Mouse (Mus musculus) midbrain, embryonic 13.5 days (tissue): Measurements from ENCODE around the gene Fbxo40. TPM values are rescaled to one million over a fixed set of nuclear protein-coding genes. Genes with fewer than 3 reads are reported as not detected.

Experiments
- ATAC-seq: fragments of 200-750 bp; cut with Nextera tagmentation; 2 replicates; pipeline ENCODE4 v1.8.0; 2017; ENCODE audit warnings: mild to moderate bottlenecking, moderate TSS enrichment, moderate library complexity
- H3K27ac ChIP-seq: fragments of 300-500 bp; sonication (generic); 2 replicates; pipeline ENCODE4 v1.5.1; 2015; ENCODE audit warnings: inconsistent platforms, mild to moderate bottlenecking, moderate library complexity
- H3K27me3 ChIP-seq: fragments of 300-500 bp; sonication (generic); 2 replicates; pipeline ENCODE4 v1.6.1; 2015; ENCODE audit warnings: mild to moderate bottlenecking, inconsistent platforms
- H3K36me3 ChIP-seq: fragments of 300-500 bp; sonication (generic); 2 replicates; pipeline ENCODE4 v1.6.1; 2015; ENCODE audit warnings: mild to moderate bottlenecking, inconsistent platforms
- H3K4me1 ChIP-seq: fragments of 300-500 bp; sonication (generic); replicated peaks from 2 replicates; pipeline ENCODE4 v1.6.1; 2015; ENCODE audit warnings: inconsistent platforms
- H3K4me2 ChIP-seq: fragments of 300-500 bp; sonication (generic); replicated peaks from 2 replicates; pipeline ENCODE4 v1.6.1; 2015; ENCODE audit warnings: moderate library complexity, mild to moderate bottlenecking, inconsistent platforms
- H3K4me3 ChIP-seq: fragments of 300-500 bp; sonication (generic); replicated peaks from 2 replicates; pipeline ENCODE4 v1.5.1; 2015; ENCODE audit warnings: mild to moderate bottlenecking, inconsistent platforms
- H3K9ac ChIP-seq: fragments of 300-500 bp; sonication (generic); replicated peaks from 2 replicates; pipeline ENCODE4 v1.6.1; 2015; ENCODE audit warnings: mild to moderate bottlenecking, inconsistent platforms
- H3K9me3 ChIP-seq: fragments of 300-500 bp; sonication (generic); 2 replicates; pipeline ENCODE4 v1.6.1; 2016; ENCODE audit warnings: mild to moderate bottlenecking, inconsistent platforms
- WGBS: fragments of 180-500 bp; shearing (Covaris S2); methylation state at CpG from one replicate; pipeline ENCODE4 v1.1.7; 2015; 5-methylcytosine and 5-hydroxymethylcytosine counted together
- polyA plus RNA-seq: library from polyadenylated mRNA; unstranded; fragments of >200 nt; fragmentation: Nextera tagmentation; extraction: Ambion mirVana; gene quantifications from 2 replicates; pipeline ENCODE4 v1.2.1, GENCODE M21; 2015

Fbxo40 gene
- polyA plus RNA-seq, 1 experiment from 2014 or later: not detected

- no peak for ATAC-seq
- H3K9ac ChIP-seq: no peak overlapping the region
- H3K27me3 ChIP-seq: no peaks in the 10 kb centered on the region
- no peak overlapping the region for H3K4me2 ChIP-seq
- H3K4me3 ChIP-seq: no peak overlapping the region
- peaks cover 91% of the 10 kb centered on the region for H3K36me3 ChIP-seq
- H3K9me3 ChIP-seq: no peaks in the 10 kb centered on the region
- 94% methylated on average over 8 of the region's 8 CpGs for WGBS
- no peak overlapping the region for H3K27ac ChIP-seq
- H3K4me1 ChIP-seq: no peaks in the 10 kb centered on the region
Observed at GRCm38 (mm10) chr16:36928106-36928500, 62.2 kb downstream of the Fbxo40 start.

GRCm38 (mm10) chr16:36927495-36928105, 62.7 kb downstream of the Fbxo40 start:
- no peak overlapping the region for H3K27ac ChIP-seq
- no peak overlapping the region for H3K4me2 ChIP-seq
- ATAC-seq: no peak
- H3K9ac ChIP-seq: no peak overlapping the region
- no peak overlapping the region for H3K4me3 ChIP-seq
- 88% methylated on average over 10 of the region's 10 CpGs for WGBS
- peaks cover 89% of the 10 kb centered on the region for H3K36me3 ChIP-seq
- no peaks in the 10 kb centered on the region for H3K9me3 ChIP-seq
- no peaks in the 10 kb centered on the region for H3K27me3 ChIP-seq
- H3K4me1 ChIP-seq: no peaks in the 10 kb centered on the region

- Histone ChIP-seq H3K27ac (no peak overlapping the region), H3K4me1 (no peaks in the 10 kb centered on the region), H3K4me2 (no peak overlapping the region), H3K9ac (no peak overlapping the region), H3K9me3 (no peaks in the 10 kb centered on the region), H3K4me3 (no peak overlapping the region), H3K36me3 (peaks cover 86% of the 10 kb centered on the region), H3K27me3 (no peaks in the 10 kb centered on the region)
- no peak for ATAC-seq
- WGBS: 94% methylated on average over 10 of the region's 10 CpGs
Observed at GRCm38 (mm10) chr16:36926514-36927447, 63.5 kb downstream of the Fbxo40 start.

GRCm38 (mm10) chr16:36925797-36926196, 64.5 kb downstream of the Fbxo40 start:
- no peak overlapping the region for H3K27ac ChIP-seq
- peaks cover 84% of the 10 kb centered on the region for H3K36me3 ChIP-seq
- H3K4me3 ChIP-seq: no peak overlapping the region
- ATAC-seq: no peak
- WGBS: 86% methylated on average over 6 of the region's 6 CpGs
- no peak overlapping the region for H3K4me2 ChIP-seq
- H3K27me3 ChIP-seq: no peaks in the 10 kb centered on the region
- H3K9ac ChIP-seq: no peak overlapping the region
- H3K9me3 ChIP-seq: no peaks in the 10 kb centered on the region
- H3K4me1 ChIP-seq: no peaks in the 10 kb centered on the region

GRCm38 (mm10) chr16:36925351-36925750, 64.9 kb downstream of the Fbxo40 start:
- 94% methylated on average over 6 of the region's 6 CpGs for WGBS

GRCm38 (mm10) chr16:36924312-36924711, 66.0 kb downstream of the Fbxo40 start:
- Histone ChIP-seq H3K4me3 (no peak overlapping the region), H3K4me2 (no peak overlapping the region), H3K4me1 (no peaks in the 10 kb centered on the region), H3K9me3 (no peaks in the 10 kb centered on the region), H3K36me3 (peaks cover 82% of the 10 kb centered on the region), H3K27ac (no peak overlapping the region), H3K9ac (no peak overlapping the region), H3K27me3 (no peaks in the 10 kb centered on the region)
- 94% methylated on average over 8 of the region's 8 CpGs for WGBS
- ATAC-seq: no peak

More at GRCm38 (mm10) chr16:36925351-36925750, 64.9 kb downstream of the Fbxo40 start:
- H3K4me3 ChIP-seq: no peak overlapping the region
- H3K27ac ChIP-seq: no peak overlapping the region
- no peak for ATAC-seq
- no peak overlapping the region for H3K4me2 ChIP-seq
- no peaks in the 10 kb centered on the region for H3K27me3 ChIP-seq
- peaks cover 82% of the 10 kb centered on the region for H3K36me3 ChIP-seq
- H3K9ac ChIP-seq: no peak overlapping the region
- H3K4me1 ChIP-seq: no peaks in the 10 kb centered on the region
- H3K9me3 ChIP-seq: no peaks in the 10 kb centered on the region

GRCm38 (mm10) chr16:36921980-36922379, 68.3 kb downstream of the Fbxo40 start:
- no peak for ATAC-seq
- Histone ChIP-seq H3K4me2 (no peak overlapping the region), H3K27me3 (no peaks in the 10 kb centered on the region), H3K4me3 (no peak overlapping the region), H3K4me1 (no peaks in the 10 kb centered on the region), H3K9me3 (no peaks in the 10 kb centered on the region), H3K9ac (no peak overlapping the region), H3K27ac (no peak overlapping the region), H3K36me3 (peaks cover 80% of the 10 kb centered on the region)
- WGBS: 89% methylated on average over 6 of the region's 6 CpGs

GRCm38 (mm10) chr16:36921067-36921613, 69.1 kb downstream of the Fbxo40 start:
- no peak overlapping the region for H3K9ac ChIP-seq
- H3K36me3 ChIP-seq: peaks cover 79% of the 10 kb centered on the region
- no peaks in the 10 kb centered on the region for H3K9me3 ChIP-seq
- no peak overlapping the region for H3K4me3 ChIP-seq
- H3K27me3 ChIP-seq: no peaks in the 10 kb centered on the region
- no peaks in the 10 kb centered on the region for H3K4me1 ChIP-seq
- no peak overlapping the region for H3K27ac ChIP-seq
- WGBS: 94% methylated on average over 8 of the region's 8 CpGs
- H3K4me2 ChIP-seq: no peak overlapping the region
- no peak for ATAC-seq

- Histone ChIP-seq H3K4me1 (no peaks in the 10 kb centered on the region), H3K27me3 (no peaks in the 10 kb centered on the region), H3K4me2 (no peak overlapping the region), H3K9ac (no peak overlapping the region), H3K9me3 (no peaks in the 10 kb centered on the region), H3K36me3 (peaks cover 79% of the 10 kb centered on the region), H3K27ac (no peak overlapping the region), H3K4me3 (no peak overlapping the region)
- ATAC-seq: no peak
- WGBS: 88% methylated on average over 3 of the region's 3 CpGs
Observed at GRCm38 (mm10) chr16:36920410-36920809, 69.9 kb downstream of the Fbxo40 start.

- Histone ChIP-seq H3K4me2 (no peak overlapping the region), H3K4me3 (no peak overlapping the region), H3K9me3 (no peaks in the 10 kb centered on the region), H3K36me3 (peaks cover 86% of the 10 kb centered on the region), H3K9ac (no peak overlapping the region), H3K27me3 (no peaks in the 10 kb centered on the region), H3K27ac (no peak overlapping the region), H3K4me1 (no peaks in the 10 kb centered on the region)
- ATAC-seq: no peak
- 97% methylated on average over 10 of the region's 10 CpGs for WGBS
Observed at GRCm38 (mm10) chr16:36918505-36918904, 71.8 kb downstream of the Fbxo40 start.

GRCm38 (mm10) chr16:36914195-36914594, 76.1 kb downstream of the Fbxo40 start:
- ATAC-seq: no peak
- no peaks in the 10 kb centered on the region for H3K27me3 ChIP-seq
- no peaks in the 10 kb centered on the region for H3K9me3 ChIP-seq
- no peak overlapping the region for H3K4me3 ChIP-seq
- H3K27ac ChIP-seq: no peak overlapping the region
- no peaks in the 10 kb centered on the region for H3K4me1 ChIP-seq
- H3K36me3 ChIP-seq: peaks cover 84% of the 10 kb centered on the region
- no peak overlapping the region for H3K9ac ChIP-seq
- WGBS: 93% methylated on average over 5 of the region's 5 CpGs
- H3K4me2 ChIP-seq: no peak overlapping the region
